Mouse (Mus musculus) heart, postnatal 0 days (tissue): ENCODE data around the gene Plaa. TPM values are rescaled to one million over a fixed set of nuclear protein-coding genes. Genes with fewer than 3 reads are reported as not detected.

Source experiments
- ATAC-seq: fragments of 200-750 bp; cut with Nextera tagmentation; 2 replicates; pipeline ENCODE4 v1.8.0; 2017; ENCODE audit warnings: low read depth, moderate number of reproducible peaks, moderate library complexity; ENCODE audit not compliant: insufficient read depth
- DNase-seq: peaks from one replicate; pipeline ENCODE4 v3.0.0-alpha.2; 2016; ENCODE audit warnings: low spot score
- H3K27ac ChIP-seq: fragments of 300-500 bp; sonication (generic); 2 replicates; pipeline ENCODE4 v1.5.1; 2014; ENCODE audit warnings: low read depth, mild to moderate bottlenecking
- H3K27me3 ChIP-seq: fragments of 300-500 bp; sonication (generic); 2 replicates; pipeline ENCODE4 v1.6.1; 2014; ENCODE audit warnings: low read length, mixed read lengths; ENCODE audit not compliant: control insufficient read depth, insufficient read depth
- H3K36me3 ChIP-seq: fragments of 300-500 bp; sonication (generic); replicated peaks from 2 replicates; pipeline ENCODE4 v1.6.1; 2014; ENCODE audit warnings: low read length, mixed read lengths; ENCODE audit not compliant: control insufficient read depth, insufficient read depth
- H3K4me1 ChIP-seq: fragments of 300-500 bp; sonication (generic); 2 replicates; pipeline ENCODE4 v1.6.1; 2014; ENCODE audit warnings: antibody characterized with exemption; ENCODE audit not compliant: control insufficient read depth, insufficient read depth
- H3K4me2 ChIP-seq: fragments of 300-500 bp; sonication (generic); 2 replicates; pipeline ENCODE4 v1.6.1; 2014; ENCODE audit warnings: low read depth, mild to moderate bottlenecking, low read length, moderate library complexity
- H3K4me3 ChIP-seq: fragments of 300-500 bp; sonication (generic); 2 replicates; pipeline ENCODE4 v1.5.1; 2014; ENCODE audit warnings: low read depth, low read length
- H3K9ac ChIP-seq: fragments of 300-500 bp; sonication (generic); replicated peaks from 2 replicates; pipeline ENCODE4 v1.6.1; 2014; ENCODE audit warnings: low read depth, low read length, mixed read lengths
- H3K9me3 ChIP-seq: fragments of 300-500 bp; sonication (generic); replicated peaks from 2 replicates; pipeline ENCODE4 v1.6.1; 2016; ENCODE audit warnings: low read length; ENCODE audit not compliant: control insufficient read depth
- CTCF ChIP-seq: IDR thresholded peaks from 2 replicates; pipeline ENCODE4 v1.5.1; 2016; ENCODE audit warnings: antibody characterized with exemption, control low read depth, low read depth
- EP300 ChIP-seq: IDR thresholded peaks from 2 replicates; pipeline ENCODE4 v1.6.1; 2016; ENCODE audit warnings: antibody characterized with exemption, low read depth
- WGBS: fragments of 180-500 bp; shearing (Covaris S2); extraction: QIAGEN DNeasy Blood & Tissue Kit; methylation state at CpG from one replicate; pipeline ENCODE4 v1.1.7; 2014; 5-methylcytosine and 5-hydroxymethylcytosine counted together
- polyA plus RNA-seq: library from polyadenylated mRNA; unstranded; fragments of >200 nt; fragmentation: Nextera tagmentation; extraction: Ambion mirVana; gene quantifications from 2 replicates; pipeline ENCODE4 v1.2.1, GENCODE M21; 2015
- total RNA-seq: library from RNA; depleted of rRNA; stranded (reverse); fragments of >200 nt; gene quantifications from 2 replicates; pipeline ENCODE4 v1.2.3, GENCODE M21; 2014; ENCODE audit warnings: low replicate concordance

Plaa gene
- total and polyA plus RNA-seq, 2 experiments from 2014 or later: 48.5 to 59.1 TPM

DNA sequence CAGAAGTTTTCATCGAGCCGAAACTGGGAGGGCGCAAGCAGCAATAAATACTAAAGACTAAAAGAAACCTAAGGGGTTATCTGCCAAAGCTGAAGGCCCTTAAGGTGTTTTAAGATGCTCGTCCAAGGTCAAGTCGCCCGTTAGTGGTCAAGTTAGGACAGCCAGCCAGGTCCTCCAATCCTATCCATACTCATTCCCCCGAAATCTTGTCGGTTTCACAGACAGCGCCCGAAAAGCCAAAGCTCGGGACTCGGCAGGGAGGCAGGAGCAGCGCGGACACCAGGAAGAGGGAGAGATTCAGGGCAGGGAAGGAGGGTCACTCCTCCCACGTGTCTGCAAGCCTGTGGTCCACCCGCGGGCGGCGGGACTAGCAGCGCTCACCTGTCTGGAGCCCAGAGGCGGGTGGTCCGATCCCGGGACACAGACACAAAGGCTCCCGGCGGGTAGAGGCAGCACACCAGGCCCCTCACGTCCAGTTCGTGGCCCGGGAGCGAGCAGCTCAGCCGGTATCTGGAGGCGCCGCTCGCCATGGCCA, 481 bp downstream of the Plaa start:
- no peaks in the 10 kb centered on the region for H3K9me3 ChIP-seq
- no peaks in the 10 kb centered on the region for H3K27me3 ChIP-seq
- peaks cover 7% of the 10 kb centered on the region; the same call in 1 of the 2 replicates for H3K4me1 ChIP-seq
- peak overlapping the region; percentile 89 for H3K27ac ChIP-seq
- ATAC-seq: peak; percentile 71
- DNase-seq: peak; percentile 39
- WGBS: under 1% methylated on average over 32 of the region's 33 CpGs
- no peaks in the 10 kb centered on the region for H3K36me3 ChIP-seq
- TF ChIP-seq CTCF (no peak), EP300 (no peak)
- peak overlapping the region; percentile 90 for H3K4me3 ChIP-seq
- H3K9ac ChIP-seq: peak overlapping the region; percentile 77
- peak overlapping the region; percentile 72 for H3K4me2 ChIP-seq

GRCm38 (mm10) chr4:94601395-94601794, 1.6 kb downstream of the Plaa start:
- 85% methylated on average over 4 of the region's 4 CpGs for WGBS
- Histone ChIP-seq H3K4me2 (peak overlapping the region; percentile 72; the same call in 1 of the 2 replicates), H3K36me3 (no peaks in the 10 kb centered on the region), H3K4me1 (peaks cover 7% of the 10 kb centered on the region; the same call in 1 of the 2 replicates), H3K9me3 (no peaks in the 10 kb centered on the region), H3K9ac (no peak overlapping the region), H3K4me3 (no peak overlapping the region), H3K27me3 (no peaks in the 10 kb centered on the region), H3K27ac (no peak overlapping the region)
- ATAC-seq (no peak), DNase-seq (no peak)
- TF ChIP-seq CTCF (0 out of 2 replicates have a peak, but pooled peaks have one; percentile 6), EP300 (no peak)

DNA sequence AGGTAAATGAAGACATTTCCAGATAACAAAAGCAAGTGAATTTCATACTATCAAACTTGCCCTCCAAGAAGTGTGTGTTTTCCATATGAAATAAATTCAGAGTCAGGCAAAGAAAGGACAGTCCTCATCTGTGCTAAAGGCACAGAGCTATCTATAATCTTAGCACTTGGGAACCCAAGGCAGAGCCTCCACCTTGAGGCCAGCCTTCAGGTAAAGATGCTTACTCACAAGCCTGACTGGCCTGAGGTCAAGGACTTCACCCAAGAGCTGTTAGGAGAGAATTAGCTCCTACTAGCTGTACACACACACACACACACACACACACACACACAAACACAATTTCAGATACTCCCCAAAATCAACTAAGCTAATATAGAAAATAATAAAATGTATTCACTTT, 10.3 kb downstream of the Plaa start:
- Histone ChIP-seq H3K9me3 (no peaks in the 10 kb centered on the region), H3K9ac (no peak overlapping the region), H3K4me1 (0 out of 2 replicates have a peak, but pooled peaks cover 7% of the 10 kb centered on the region), H3K27me3 (no peaks in the 10 kb centered on the region), H3K27ac (no peak overlapping the region), H3K4me2 (no peak overlapping the region), H3K4me3 (no peak overlapping the region), H3K36me3 (no peaks in the 10 kb centered on the region)
- no peak for ATAC-seq
- no peak for DNase-seq
- TF ChIP-seq EP300 (no peak), CTCF (no peak)

GRCm38 (mm10) chr4:94591765-94592381, 11.2 kb downstream of the Plaa start:
- 61% methylated on average over 4 of the region's 4 CpGs for WGBS
- no peak for DNase-seq
- H3K9ac ChIP-seq: no peak overlapping the region
- no peaks in the 10 kb centered on the region for H3K9me3 ChIP-seq
- 0 out of 2 replicates have a peak, but pooled peaks cover 7% of the 10 kb centered on the region for H3K4me1 ChIP-seq
- ATAC-seq: no peak
- no peak for TF ChIP-seq CTCF
- TF ChIP-seq EP300: no peak
- H3K4me3 ChIP-seq: no peak overlapping the region
- no peaks in the 10 kb centered on the region for H3K36me3 ChIP-seq
- H3K27ac ChIP-seq: no peak overlapping the region
- H3K4me2 ChIP-seq: no peak overlapping the region
- no peaks in the 10 kb centered on the region for H3K27me3 ChIP-seq

- no peak overlapping the region for H3K4me2 ChIP-seq
- WGBS: 90% methylated on average over 4 of the region's 4 CpGs
- ATAC-seq (no peak), DNase-seq (no peak)
- H3K27me3 ChIP-seq: no peaks in the 10 kb centered on the region
- no peaks in the 10 kb centered on the region for H3K9me3 ChIP-seq
- no peak overlapping the region for H3K9ac ChIP-seq
- H3K36me3 ChIP-seq: peaks cover 43% of the 10 kb centered on the region
- H3K4me3 ChIP-seq: no peak overlapping the region
- TF ChIP-seq EP300 (no peak), CTCF (no peak)
- no peak overlapping the region for H3K27ac ChIP-seq
- no peaks in the 10 kb centered on the region for H3K4me1 ChIP-seq
These were observed 30.4 kb downstream of the Plaa start for GRCm38 (mm10) chr4:94572677-94573076.

GRCm38 (mm10) chr4:94564297-94564696, 38.7 kb downstream of the Plaa start:
- DNase-seq (no peak), ATAC-seq (no peak)
- Histone ChIP-seq H3K9me3 (no peaks in the 10 kb centered on the region), H3K4me1 (no peaks in the 10 kb centered on the region), H3K9ac (no peak overlapping the region), H3K36me3 (peaks cover 14% of the 10 kb centered on the region), H3K4me3 (no peak overlapping the region), H3K27me3 (no peaks in the 10 kb centered on the region), H3K27ac (no peak overlapping the region), H3K4me2 (no peak overlapping the region)
- TF ChIP-seq EP300: no peak
- TF ChIP-seq CTCF: no peak
